Mouse (Mus musculus) urinary bladder, postnatal 14 days (tissue): ENCODE measurements around the gene Pold4.

Experiments
- DNase-seq: peaks from one replicate; pipeline ENCODE4 v3.0.0; 2021; ENCODE audit warnings: low spot score

The Pold4 gene

DNA sequence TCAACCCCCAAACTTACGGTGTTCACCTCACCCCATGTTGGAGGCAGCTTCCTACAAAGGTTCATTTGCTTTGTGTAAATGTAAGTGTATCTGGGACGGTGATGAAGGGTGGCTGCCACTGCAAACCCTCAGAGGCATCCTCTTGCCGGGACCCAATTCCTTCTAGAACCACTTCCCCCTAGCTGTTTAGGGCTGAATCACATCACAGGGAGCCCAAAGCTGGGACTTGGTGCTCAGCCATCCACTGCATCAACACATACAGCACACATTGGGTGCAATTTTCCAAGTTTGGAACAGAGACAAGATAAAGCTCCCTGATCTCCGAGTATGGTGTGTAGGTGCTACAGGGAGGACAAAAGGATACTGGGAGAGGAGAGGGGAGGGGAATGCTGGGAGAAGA is 26.8 kb upstream of the Pold4 start:
- DNase-seq: no peak

DNA sequence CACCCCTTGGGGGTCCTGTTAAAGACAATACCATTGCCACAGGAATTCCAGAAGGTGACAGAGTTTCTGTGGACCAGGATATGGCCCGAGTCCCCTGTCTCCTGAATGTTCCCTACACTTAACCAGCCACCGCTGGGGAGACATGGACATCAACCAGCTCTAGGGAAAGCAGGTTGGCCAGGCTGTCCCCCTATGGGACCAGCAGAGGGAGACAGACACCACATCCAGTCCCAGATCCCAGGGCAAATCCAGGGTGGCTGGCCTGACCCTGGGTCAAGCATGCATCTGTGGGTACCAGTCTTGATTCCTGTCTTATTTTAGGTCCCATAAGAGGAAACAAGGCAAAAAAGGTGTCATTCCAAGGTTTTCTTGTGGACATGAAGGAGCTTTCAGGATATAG is 24.7 kb upstream of the Pold4 start:
- DNase-seq: peak; percentile 74

DNA sequence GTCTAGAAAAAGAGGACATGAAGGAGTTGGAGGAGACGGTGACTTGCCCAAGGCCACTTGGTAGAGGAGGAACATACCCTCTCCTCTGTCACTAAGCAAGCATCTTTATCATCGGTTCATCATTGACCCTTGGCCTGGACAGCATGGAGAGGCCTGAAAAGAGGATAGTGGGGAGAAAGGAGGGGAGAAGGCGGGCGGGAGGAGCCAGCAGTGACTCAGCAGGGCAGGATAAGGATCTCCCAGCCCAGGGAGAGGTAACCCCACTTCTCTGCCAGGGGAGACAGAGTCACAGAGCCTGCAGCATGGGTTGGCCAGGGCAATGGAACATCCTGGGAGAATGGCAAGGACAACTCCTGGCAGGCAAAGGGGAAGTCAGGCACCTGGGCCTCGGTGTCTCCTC is 23.1 kb upstream of the Pold4 start:
- DNase-seq: peak; percentile 17

DNA sequence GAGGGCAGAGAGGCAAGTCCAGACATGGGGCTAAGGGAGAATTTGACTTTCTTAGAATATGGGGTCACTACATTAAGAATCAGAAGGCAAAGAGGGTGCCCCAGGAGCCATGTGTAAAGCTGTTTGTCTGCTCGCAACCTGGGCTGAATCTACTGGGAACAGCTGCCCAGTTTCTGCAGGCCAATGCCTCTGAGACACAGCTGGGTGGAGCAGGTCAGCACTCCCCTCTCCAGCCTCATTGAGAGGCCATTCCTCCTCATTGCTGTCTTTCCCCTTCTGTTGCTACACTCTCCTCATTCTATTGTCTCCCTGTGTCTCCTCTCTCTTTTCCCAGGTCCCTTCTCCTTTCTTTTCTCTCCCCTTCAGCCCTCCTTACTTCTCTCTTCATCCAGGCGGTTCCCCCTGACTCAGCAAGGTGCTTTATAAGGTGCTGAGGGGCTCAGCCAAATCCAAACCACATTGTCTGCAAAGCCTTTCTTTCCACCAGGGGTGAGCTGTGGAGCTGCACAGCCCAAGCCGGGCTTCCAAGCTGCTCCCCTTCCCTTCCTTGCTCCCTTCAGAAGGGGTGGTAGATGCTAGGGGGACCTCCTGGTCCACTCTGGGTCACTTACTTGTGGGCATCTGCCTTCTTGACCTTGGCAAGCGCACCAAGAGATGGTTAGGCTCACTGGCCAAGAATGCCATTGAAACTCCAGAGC is 19.7 kb upstream of the Pold4 start:
- no peak for DNase-seq

DNA sequence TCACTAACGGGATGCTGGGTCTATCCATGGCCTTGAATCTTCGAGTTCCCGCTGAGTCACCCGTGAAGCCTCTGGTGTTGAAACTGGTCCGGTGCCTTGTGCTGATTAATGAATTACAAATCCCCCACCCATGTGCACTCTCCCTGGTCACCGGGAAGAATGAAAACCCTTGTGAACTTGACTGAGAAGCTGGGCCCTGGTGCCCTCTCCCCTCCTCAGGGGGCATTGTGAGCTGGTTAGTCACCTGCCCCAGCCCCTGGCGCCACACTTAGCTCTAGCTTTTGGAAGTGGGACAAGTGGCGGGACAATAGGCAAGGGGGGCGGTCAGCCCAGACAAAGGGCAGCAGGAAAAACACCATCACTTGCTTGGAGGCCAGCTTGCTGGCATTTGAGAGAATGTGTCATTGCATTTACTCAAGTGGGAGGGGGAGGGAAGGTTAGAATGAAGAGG is 18.1 kb upstream of the Pold4 start:
- peak; percentile 58 for DNase-seq

DNA sequence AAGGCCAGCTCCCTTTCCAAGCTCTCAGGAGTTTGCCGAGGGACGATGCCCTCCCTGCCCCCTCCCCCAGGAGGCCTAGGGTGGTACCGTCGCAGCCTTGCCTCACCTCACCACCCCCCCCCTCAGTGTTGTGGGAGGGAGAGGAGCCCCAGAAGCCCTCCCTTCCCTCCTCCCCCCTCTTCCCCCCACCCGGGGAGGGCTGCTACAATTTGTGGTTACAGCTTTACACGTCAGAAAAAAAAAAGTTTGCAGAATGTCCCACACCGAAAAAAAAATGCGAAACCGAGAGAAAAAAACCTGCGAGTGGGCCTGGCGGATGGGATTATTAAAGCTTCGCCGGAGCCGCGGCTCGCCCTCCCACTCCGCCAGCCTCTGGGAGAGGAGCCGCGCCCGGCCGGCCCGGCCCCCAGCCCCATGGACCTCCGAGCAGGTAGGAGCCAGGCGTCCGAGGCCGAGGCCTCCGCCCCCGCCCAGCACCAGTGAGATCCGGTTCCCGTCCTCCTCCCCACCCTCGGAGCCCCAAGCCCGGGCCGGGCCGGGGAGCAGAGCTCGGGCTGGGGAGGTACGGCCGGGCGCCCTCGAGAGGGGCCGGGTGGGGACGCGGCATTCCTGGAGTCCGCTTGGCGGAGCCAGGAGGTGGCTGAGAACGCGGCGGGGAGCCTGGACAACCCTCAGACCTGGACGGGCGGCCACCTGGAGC is 17.5 kb upstream of the Pold4 start, which contains the start of the genes Clcf1 and AC109138.7:
Gene Clcf1 (plus strand): TSS at position 168 of the 700 bp plus-strand sequence.
Gene AC109138.7 (plus strand): TSS at position 287 of the 700 bp plus-strand sequence.
- peak; percentile 55 for DNase-seq

DNA sequence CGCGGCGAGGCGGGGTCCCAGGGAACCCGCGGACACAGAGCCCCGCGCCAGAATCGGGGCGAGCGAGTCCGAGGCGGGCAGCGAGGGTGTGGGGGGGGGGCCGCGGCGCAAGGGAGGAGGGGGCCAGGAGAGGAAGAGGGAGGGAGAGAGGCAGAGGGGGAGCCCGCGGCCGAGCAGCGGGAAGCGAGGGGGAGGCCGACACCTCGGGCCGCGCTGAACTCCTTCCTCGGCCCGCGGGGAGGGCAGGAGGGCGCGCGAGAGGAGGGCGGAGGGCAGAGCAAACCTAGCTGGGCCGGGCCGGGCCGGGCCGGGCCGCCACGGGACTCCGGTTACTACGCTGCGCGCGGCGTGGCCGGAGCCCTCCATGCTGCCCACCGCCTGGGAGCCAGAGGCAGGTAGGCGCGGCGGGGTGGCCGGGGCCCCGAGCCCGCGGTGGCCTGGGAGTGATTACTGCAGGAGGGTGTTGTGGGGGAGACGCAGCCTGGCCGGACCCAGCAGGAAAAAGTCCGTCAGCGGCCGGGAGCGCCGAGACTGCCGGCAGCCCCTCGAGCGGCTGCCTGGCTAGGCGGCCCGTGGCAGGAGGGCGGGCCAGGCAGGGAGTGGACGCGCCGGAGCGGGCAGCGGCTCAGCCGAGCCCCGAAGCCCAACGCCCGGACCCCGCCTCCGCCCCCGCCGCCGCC is 16.8 kb upstream of the Pold4 start:
- peak; percentile 28 for DNase-seq

DNA sequence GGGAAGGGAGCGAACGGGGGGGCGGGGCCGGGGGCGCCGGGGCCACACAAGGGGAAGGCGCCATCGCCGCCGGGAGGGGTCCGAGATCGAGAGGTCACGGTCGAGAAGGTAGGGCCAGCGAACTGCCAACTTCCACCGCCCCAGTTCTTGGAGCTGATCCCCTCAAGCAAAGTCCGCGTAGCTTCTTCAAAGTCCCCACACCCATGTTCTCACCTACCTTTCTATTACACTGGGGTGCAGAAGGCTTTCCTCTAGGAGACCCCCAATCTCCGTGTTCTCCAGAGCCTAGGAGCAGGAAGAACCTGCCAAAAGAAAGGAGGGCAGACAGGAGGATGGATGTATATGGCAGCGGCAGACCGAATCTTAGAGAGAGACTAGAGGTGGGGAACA is 16.3 kb upstream of the Pold4 start:
- DNase-seq: no peak

DNA sequence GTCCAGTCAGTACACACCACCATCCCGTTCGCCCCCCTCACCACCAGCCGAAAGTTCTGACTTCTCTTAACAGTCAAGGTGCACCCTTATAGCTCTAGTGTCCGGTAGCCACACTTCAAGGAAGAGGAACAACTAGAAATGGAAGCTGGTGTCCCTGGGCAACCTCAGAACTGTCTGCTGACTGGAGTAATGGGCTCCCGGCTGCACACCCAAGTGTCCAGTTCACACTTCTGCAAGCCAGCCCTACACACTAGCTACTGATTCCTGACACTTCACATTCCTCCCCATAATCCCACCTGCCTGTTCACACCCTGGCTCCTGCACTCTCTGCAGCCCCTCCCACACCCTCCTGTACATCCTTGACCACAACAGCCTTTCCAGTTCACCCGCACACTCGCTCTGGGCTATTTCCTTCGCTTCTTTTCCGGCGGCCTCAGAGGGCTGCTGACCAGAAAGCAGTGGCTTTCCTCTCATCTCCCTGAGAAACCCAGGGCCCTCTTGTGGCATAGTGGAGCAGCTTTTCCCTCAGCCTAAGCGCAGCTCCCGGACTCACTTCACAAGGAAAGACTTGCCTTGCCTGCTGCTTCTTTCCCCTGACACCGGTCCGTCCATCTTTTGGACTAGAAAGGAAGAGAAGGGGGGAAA is 15.5 kb upstream of the Pold4 start:
- peak; percentile 45 for DNase-seq

DNA sequence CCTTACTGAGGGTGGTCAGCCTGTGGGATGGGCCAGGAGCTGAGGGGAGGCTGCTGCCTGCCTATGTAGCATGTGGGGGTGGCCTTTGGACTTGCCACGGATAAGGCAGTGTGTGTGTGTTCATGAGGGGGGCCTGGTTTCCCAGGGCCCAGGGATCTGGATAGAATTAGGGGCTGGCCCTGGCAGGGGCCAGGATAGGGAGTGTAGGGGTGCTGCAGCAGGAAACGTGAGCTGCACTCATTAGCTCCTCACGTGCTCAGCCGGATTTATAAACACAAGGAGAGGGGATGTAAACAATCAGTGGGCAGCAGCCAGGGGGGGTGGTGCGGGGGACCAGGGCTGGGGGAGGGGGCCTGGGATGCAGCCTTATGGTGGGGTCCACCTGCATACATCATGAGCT is 14.6 kb upstream of the Pold4 start:
- no peak for DNase-seq

DNA sequence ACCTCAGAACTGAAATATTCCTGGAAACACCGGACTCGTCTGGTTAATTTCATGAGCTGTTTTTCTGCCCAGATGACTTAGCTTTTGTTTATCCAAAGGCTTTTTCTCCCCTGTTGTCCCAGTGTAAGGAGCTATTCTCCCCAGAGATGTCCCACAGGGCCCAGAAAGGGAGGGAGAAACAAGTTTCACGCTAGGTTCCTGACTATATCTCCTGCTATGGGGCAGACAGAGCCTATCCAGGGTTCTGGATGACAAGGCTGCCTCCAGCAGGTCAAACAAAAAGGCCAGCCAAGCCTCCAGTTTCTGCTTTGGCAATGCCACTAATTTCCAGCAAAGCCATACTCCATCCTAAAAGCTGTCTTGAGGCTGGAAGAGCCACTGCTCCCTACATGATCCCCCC is 13.8 kb upstream of the Pold4 start:
- DNase-seq: no peak

DNA sequence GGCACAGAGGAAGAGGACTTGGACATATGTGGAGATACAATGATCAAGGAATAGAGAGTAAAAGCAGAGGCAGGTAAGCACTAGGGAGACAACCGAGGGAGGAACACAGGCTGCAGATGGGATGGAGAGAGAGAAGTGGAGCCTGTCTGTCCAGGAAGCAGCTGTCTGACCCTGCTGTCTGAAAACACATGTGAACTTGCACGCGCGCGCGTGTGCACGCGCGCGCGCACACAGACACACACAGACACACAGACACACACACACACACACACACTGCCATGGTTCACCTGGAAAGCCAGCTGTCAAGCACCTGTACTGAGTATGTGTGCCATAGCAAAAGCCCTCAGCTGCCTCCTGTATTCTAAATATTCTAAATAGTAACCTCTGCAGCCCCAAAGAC is 13.4 kb upstream of the Pold4 start:
- no peak for DNase-seq

DNA sequence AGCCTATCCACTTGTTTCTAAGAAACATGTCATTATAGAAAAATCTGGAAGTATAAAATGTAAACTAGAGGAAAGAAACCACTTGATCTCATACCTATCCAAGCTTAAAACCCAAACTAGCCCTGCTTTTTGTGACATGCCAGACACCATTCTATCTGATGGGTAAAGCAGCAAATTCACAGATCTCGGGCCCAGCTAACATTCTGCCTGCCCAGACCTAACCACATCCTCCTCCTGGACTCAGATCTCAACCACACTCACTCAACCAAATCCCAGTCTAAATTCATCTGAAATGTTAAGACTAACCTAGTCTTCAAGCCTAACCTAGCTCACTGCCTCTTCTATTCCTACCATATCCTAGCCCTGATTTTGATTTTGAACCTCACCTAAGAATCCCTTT is 12.9 kb upstream of the Pold4 start:
- DNase-seq: no peak

DNA sequence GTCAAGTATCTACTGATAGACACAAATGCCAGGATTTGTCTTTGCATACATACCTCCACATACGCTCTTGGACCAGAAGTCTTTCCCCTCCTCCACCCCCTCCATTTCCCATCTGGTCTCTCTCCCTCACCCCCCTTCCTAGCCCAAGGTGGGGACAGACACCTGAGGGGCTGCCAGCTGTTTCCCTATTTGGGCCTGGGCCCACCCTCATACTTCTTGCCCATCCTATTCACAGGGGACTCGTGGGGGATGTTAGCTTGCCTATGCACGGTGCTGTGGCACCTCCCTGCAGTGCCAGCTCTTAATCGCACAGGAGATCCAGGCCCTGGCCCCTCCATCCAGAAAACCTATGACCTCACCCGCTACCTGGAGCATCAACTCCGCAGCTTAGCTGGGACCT is 11.8 kb upstream of the Pold4 start:
- DNase-seq: no peak

DNA sequence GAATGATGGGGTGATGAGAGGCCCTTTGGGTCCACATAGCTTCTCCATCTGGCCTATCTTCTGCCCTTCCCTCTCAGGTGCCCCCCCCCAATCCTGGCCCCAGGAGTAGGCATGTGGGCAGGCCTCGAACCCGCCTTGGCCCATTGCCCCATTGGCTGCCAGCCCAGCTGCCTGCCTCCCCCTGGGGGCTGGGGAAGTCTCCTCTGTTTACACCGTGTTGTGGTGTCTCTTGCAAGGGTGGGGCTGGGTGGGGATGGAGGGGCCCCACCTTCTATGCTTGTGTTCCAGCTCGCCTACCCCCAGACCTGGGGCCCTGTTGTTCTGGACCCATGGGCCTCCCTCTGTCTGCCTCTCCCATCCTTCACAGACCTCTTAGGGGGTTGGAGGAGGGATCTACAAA is 11.3 kb upstream of the Pold4 start:
- DNase-seq: no peak

DNA sequence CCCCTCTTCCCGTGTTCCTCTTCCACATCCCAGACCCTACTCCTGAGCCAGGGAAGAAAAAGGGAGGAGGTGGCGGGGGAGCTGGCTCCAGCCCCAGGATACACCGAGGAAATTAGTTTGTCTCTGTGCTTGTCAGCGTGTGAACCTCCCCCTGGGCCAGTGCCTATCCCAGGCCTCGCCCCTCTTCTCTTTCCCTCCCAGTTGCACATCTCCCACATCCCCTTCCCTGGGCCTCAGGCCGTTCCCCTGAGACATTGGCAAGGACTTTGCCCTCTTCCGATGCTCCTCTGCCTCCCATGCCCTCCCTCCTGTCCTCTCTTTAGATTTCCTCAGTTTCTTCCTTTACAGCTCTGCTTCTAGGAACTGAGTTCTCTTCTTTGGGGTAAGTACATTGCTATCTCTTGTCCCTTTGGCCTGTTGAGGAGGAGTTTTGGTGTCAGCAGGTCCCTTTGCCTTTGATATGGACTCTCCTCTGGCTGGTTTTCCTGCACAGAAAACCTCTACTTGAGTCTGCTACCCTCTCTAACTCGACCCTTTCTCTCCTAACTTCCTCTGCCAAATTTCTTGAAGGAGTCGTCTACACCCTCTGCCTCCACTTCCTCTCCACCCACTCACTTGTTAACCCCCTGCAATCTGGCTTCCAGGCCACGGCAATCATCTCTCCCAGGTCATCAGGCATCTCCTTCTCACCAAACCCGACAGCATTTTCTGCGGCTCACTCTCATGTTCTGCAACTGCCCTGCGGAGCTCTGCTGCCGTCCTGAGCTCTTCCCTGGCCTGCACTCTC is 10.5 kb upstream of the Pold4 start:
- DNase-seq: peak; percentile 59

DNA sequence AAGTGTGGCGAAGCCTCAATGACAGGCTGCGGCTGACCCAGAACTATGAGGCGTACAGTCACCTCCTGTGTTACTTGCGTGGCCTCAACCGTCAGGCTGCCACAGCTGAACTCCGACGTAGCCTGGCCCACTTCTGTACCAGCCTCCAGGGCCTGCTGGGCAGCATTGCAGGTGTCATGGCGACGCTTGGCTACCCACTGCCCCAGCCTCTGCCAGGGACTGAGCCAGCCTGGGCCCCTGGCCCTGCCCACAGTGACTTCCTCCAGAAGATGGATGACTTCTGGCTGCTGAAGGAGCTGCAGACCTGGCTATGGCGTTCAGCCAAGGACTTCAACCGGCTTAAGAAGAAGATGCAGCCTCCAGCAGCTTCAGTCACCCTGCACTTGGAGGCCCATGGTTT is 9.5 kb upstream of the Pold4 start:
- DNase-seq: no peak

DNA sequence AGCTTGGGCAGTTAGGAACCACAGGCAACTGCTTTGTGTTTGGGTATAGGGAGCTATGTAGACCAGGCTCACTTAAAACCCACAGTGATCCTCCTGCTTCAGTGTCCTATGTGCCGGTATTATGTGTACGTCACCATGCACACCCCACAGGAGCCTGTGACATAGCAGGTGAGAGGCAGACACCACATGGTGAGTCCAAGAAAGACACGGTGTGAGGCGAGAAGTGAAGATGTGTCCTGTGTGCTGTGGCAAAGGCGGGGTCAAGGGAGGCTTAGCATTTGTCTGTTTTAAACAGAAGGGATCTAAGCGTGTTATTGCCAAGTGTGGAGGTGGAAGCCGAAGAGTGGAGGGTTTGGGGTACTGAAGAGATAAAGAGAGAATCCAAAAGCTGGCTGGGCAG is 4.9 kb upstream of the Pold4 start:
- DNase-seq: no peak

DNA sequence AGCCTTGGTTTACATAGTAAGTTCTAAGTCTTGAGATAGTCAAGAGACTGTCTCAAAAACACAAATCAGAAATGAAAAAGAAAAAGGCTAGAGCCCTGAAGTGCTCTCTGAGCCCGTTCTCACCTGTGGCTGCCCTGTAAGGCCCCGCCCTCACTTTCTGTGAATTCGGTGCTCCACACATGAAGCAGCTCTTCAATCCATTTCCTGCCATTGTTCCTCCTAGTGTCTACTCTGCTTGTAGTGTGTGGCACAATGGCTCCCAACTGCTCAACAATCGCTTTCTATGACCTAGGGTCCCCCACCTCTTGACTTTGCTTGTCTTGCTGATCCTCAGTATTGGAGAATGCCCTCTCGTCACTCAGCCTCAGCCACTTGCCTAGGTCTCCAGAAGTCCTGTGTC is 4.3 kb upstream of the Pold4 start:
- DNase-seq: no peak

DNA sequence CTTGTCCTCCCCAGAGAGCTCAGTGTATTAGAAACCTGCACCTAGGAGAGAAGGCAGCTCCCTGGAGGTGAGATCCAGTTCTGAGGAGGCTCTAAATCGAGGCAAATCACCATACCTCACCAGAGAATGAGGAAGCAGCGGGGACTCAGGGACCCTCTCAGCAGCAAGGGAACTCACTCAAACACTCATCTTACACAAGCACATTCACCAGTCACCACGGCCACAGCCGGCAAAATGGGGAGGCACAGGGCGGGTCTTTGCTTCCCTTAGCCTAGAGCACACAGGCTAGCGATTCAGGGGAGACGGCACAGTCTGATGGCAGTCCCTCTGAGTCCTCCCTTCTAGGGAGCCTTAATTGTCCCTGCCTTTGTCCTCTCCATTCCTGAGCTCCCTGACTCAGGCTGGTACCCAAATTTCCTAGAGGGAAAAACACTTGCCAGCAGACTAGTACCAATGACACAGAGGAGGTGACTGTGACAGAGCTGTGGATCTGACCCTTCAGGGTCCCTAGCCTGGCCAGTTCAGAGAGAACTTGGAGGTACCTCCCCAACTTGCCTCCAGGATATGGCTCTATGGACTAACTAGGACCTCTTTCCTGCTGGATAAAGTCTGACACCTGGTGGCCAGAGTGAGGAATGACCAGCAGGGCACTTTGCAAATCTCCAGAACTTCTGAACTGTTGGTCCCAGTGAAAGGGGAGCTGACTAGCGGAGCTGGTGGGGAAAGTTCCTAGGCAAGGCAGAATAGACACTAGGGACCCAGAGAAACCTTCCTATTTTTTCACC is 3.6 kb upstream of the Pold4 start:
- peak; percentile 72 for DNase-seq

DNA sequence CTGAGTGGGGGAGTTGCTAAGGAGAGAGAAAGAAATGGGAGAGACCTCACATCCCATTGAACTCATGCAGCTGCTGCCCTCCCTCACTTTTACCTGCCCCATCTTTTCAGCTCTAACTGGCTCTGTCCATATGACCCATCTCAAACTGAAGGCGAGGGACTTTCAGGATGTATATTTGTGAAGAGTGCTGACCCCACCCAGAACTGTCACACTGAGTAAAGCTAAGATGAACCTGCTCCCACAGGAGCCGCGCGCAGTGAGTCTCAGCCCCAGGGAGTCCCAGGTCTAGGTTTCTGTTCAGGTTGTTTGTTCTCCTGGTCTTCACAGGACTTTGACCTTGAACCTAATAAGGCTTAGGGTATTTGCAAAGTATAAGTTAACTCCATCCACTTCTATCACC is 2.8 kb upstream of the Pold4 start:
- no peak for DNase-seq
